Mouse (Mus musculus) embryonic facial prominence, embryonic 12.5 days (tissue): ENCODE measurements around the gene Rflna. TPM values are rescaled to one million over a fixed set of nuclear protein-coding genes. Genes with fewer than 3 reads are reported as not detected.

Experiments
- ATAC-seq: fragments of 200-750 bp; cut with Nextera tagmentation; 2 replicates; pipeline ENCODE4 v1.8.0; 2017; ENCODE audit not compliant: insufficient number of reproducible peaks, insufficient read depth, low FRiP score, low TSS enrichment
- H3K27ac ChIP-seq: fragments of 300-500 bp; sonication (generic); 2 replicates; pipeline ENCODE4 v1.5.1; 2016; ENCODE audit warnings: mild to moderate bottlenecking
- H3K27me3 ChIP-seq: fragments of 300-500 bp; sonication (generic); 2 replicates; pipeline ENCODE4 v1.6.1; 2016; ENCODE audit warnings: mild to moderate bottlenecking, moderate library complexity
- H3K36me3 ChIP-seq: fragments of 300-500 bp; sonication (generic); 2 replicates; pipeline ENCODE4 v1.6.1; 2016; ENCODE audit warnings: mild to moderate bottlenecking
- H3K4me1 ChIP-seq: fragments of 300-500 bp; sonication (generic); 2 replicates; pipeline ENCODE4 v1.6.1; 2016
- H3K4me2 ChIP-seq: fragments of 300-500 bp; sonication (generic); replicated peaks from 2 replicates; pipeline ENCODE4 v1.6.1; 2016; ENCODE audit warnings: mild to moderate bottlenecking, moderate library complexity
- H3K4me3 ChIP-seq: fragments of 300-500 bp; sonication (generic); 2 replicates; pipeline ENCODE4 v1.5.1; 2016; ENCODE audit warnings: mild to moderate bottlenecking
- H3K9ac ChIP-seq: fragments of 300-500 bp; sonication (generic); 2 replicates; pipeline ENCODE4 v1.6.1; 2016; ENCODE audit warnings: mild to moderate bottlenecking, moderate library complexity
- H3K9me3 ChIP-seq: fragments of 300-500 bp; sonication (generic); 2 replicates; pipeline ENCODE4 v1.6.1; 2016; ENCODE audit warnings: mild to moderate bottlenecking, moderate library complexity
- WGBS: fragments of 180-500 bp; shearing (Covaris S2); methylation state at CpG from one replicate; pipeline ENCODE4 v1.1.7; 2016; 5-methylcytosine and 5-hydroxymethylcytosine counted together
- polyA plus RNA-seq: library from polyadenylated mRNA; unstranded; fragments of >200 nt; fragmentation: Nextera tagmentation; extraction: Ambion mirVana; gene quantifications from 2 replicates; pipeline ENCODE4 v1.2.1, GENCODE M21; 2016

Gene Rflna
- polyA plus RNA-seq, 1 experiment from 2014 or later: 27.7 TPM

DNA sequence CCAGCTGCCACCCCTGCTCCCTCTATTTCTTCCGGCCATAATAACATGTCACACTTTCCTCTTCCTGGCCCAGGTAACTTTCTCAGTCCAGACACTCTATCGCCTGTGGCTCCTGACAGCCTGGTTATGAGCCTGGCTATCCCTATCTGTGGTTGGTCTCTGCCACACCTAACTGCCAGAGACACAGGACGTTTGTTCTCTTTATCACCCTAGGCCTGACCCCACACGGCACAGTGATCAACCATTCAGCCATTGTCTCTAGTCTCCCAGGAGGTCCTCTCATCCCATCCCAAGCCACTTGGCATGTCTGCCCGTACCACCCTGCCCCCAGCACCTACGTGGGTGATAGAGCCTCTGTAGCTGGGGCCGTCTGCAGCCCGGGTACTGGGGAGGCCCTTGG lies 33.5 kb downstream of the Rflna start:
- H3K9ac ChIP-seq: no peak overlapping the region
- H3K36me3 ChIP-seq: peaks cover 99% of the 10 kb centered on the region
- H3K4me3 ChIP-seq: no peak overlapping the region
- H3K27ac ChIP-seq: no peak overlapping the region
- ATAC-seq: no peak
- WGBS: 85% methylated on average over 8 of the region's 8 CpGs
- no peak overlapping the region for H3K4me2 ChIP-seq
- peaks cover 11% of the 10 kb centered on the region; the same call in 1 of the 2 replicates for H3K4me1 ChIP-seq
- H3K9me3 ChIP-seq: no peaks in the 10 kb centered on the region
- no peaks in the 10 kb centered on the region for H3K27me3 ChIP-seq

DNA sequence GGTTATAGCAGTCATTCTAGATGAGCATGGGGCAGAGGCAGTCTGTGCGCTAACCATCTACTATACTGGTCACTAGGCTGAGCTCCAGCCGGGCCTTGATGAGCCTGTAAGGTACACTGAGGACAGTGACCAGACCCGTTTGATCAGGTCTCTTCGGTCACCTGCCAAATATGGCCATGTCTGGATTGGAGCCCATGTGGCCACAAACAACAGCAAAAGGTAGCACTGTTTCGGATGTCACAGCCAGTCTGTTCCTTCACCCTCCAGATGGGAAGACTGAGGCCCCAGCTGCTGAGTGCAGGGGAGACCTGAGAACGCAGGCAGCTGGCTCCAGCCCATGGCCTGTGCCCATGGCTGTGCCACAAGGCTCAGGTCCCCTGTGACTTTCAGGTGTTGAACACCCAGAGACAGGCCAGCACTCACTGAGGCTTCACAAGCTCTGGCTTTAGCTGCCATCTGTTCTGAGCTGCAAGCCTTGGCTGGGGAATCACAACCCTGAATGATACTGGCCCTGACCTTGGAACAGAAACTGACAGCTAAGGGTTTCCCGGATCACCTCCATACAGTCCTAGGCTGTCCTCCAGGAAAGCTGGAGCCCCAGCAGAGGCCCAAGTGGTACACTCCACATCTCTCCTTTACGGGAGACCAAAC lies 36.5 kb downstream of the Rflna start:
- no peak overlapping the region for H3K9ac ChIP-seq
- H3K36me3 ChIP-seq: peaks cover 96% of the 10 kb centered on the region
- H3K27ac ChIP-seq: no peak overlapping the region
- H3K27me3 ChIP-seq: no peaks in the 10 kb centered on the region
- WGBS: 90% methylated on average over 8 of the region's 8 CpGs
- ATAC-seq: no peak
- H3K9me3 ChIP-seq: no peaks in the 10 kb centered on the region
- no peak overlapping the region for H3K4me3 ChIP-seq
- H3K4me1 ChIP-seq: peaks cover 11% of the 10 kb centered on the region; the same call in 1 of the 2 replicates
- no peak overlapping the region for H3K4me2 ChIP-seq

DNA sequence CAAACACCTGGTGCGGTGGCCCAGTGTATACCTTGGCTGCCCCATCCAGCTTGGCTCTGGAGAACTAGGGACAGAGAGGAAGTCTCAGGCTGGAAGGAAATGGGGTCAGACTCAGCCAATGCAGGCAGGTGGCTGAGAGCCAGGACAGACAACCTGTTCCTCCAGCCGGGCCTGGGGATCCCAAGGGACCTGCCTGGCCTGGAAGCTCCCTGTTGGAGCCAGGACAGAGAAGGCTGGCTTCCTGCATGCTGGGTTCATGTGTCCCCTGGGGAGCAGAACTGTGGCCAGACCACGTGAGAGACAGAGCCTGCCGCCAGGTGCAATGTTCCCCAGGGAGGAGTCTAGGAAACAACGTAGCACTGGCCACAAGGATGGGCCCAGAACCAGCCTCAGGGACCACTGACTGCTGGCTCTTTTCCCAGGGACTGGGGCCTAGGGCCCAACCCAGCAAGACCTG lies 37.1 kb downstream of the Rflna start:
- 76% methylated on average over 5 of the region's 5 CpGs for WGBS
- no peaks in the 10 kb centered on the region for H3K9me3 ChIP-seq
- no peak overlapping the region for H3K27ac ChIP-seq
- H3K27me3 ChIP-seq: no peaks in the 10 kb centered on the region
- ATAC-seq: no peak
- no peak overlapping the region for H3K4me2 ChIP-seq
- no peak overlapping the region for H3K9ac ChIP-seq
- H3K4me1 ChIP-seq: peaks cover 11% of the 10 kb centered on the region; the same call in 1 of the 2 replicates
- peaks cover 96% of the 10 kb centered on the region for H3K36me3 ChIP-seq
- H3K4me3 ChIP-seq: no peak overlapping the region

DNA sequence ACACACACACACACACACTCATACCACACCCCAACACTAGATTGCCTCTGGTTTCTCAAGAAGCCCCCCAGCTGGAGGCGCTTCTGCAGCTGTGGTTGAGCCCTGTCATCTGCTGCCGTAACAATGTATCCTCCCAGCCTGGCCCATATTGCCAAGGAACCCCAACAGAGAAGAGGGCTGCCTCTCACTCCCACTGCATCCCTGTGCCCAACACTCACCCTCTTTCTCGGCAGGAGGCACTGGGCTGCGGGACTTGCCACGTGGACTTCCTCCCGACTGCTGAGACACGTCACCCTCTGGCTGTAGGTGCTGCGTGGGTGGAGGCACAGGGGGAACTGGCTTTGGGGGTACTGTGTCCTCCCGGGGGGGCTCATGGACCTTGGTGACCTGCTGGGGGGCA lies 38.6 kb downstream of the Rflna start:
- no peak for ATAC-seq
- Histone ChIP-seq H3K4me3 (no peak overlapping the region), H3K27ac (no peak overlapping the region), H3K27me3 (no peaks in the 10 kb centered on the region), H3K4me2 (no peak overlapping the region), H3K9me3 (no peaks in the 10 kb centered on the region), H3K4me1 (peaks cover 25% of the 10 kb centered on the region), H3K36me3 (peaks cover 95% of the 10 kb centered on the region), H3K9ac (no peak overlapping the region)
- 87% methylated on average over 9 of the region's 9 CpGs for WGBS

- Histone ChIP-seq H3K4me1 (peaks cover 26% of the 10 kb centered on the region), H3K27ac (no peak overlapping the region), H3K4me3 (no peak overlapping the region), H3K36me3 (peaks cover 95% of the 10 kb centered on the region), H3K9ac (no peak overlapping the region), H3K27me3 (no peaks in the 10 kb centered on the region), H3K4me2 (no peak overlapping the region), H3K9me3 (no peaks in the 10 kb centered on the region)
- no peak for ATAC-seq
- 90% methylated on average over 6 of the region's 6 CpGs for WGBS
These were observed 40.4 kb downstream of the Rflna start for GRCm38 (mm10) chr5:125043448-125043847.

- Histone ChIP-seq H3K9me3 (no peaks in the 10 kb centered on the region), H3K27me3 (no peaks in the 10 kb centered on the region), H3K36me3 (peaks cover 95% of the 10 kb centered on the region), H3K4me3 (no peak overlapping the region), H3K4me1 (peaks cover 22% of the 10 kb centered on the region), H3K27ac (peak overlapping the region; percentile 18; the same call in 1 of the 2 replicates), H3K4me2 (no peak overlapping the region), H3K9ac (no peak overlapping the region)
- 52% methylated on average over 5 of the region's 5 CpGs for WGBS
- ATAC-seq: no peak
These were observed 42.2 kb downstream of the Rflna start for GRCm38 (mm10) chr5:125045202-125045601.

DNA sequence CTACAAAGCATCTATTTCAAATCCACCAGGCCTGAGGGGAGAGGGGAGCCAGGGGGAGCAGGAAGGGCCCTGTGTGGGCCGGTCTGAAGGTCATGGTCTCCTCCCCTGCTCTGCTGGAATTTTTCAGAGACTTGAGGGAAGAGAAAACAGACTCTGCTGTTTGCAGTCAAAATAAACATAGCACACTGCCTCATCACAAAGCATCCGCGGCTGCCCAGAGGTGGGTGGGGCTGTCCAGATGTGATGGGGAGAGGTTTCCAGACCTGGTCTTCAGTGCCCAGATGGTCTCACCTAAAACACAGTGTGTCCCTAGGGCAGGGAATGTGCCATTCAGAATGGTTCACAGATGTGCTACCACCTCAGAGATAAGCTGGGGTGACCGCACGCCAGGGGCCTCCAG lies 43.4 kb downstream of the Rflna start:
- Histone ChIP-seq H3K36me3 (peaks cover 96% of the 10 kb centered on the region), H3K9me3 (no peaks in the 10 kb centered on the region), H3K9ac (no peak overlapping the region), H3K4me3 (no peak overlapping the region), H3K4me2 (no peak overlapping the region), H3K4me1 (peaks cover 15% of the 10 kb centered on the region; the same call in 1 of the 2 replicates), H3K27ac (0 out of 2 replicates have a peak overlapping the region, but pooled peaks have one; percentile 37), H3K27me3 (no peaks in the 10 kb centered on the region)
- ATAC-seq: no peak
- 64% methylated on average over 5 of the region's 5 CpGs for WGBS

- 99% methylated on average over 4 of the region's 4 CpGs for WGBS
- Histone ChIP-seq H3K4me3 (no peak overlapping the region), H3K27ac (no peak overlapping the region), H3K36me3 (peaks cover 93% of the 10 kb centered on the region), H3K9ac (no peak overlapping the region), H3K27me3 (no peaks in the 10 kb centered on the region), H3K9me3 (no peaks in the 10 kb centered on the region), H3K4me2 (no peak overlapping the region), H3K4me1 (peaks cover 19% of the 10 kb centered on the region; the same call in 1 of the 2 replicates)
- ATAC-seq: no peak
These were observed 46.5 kb downstream of the Rflna start for GRCm38 (mm10) chr5:125049481-125049880.

DNA sequence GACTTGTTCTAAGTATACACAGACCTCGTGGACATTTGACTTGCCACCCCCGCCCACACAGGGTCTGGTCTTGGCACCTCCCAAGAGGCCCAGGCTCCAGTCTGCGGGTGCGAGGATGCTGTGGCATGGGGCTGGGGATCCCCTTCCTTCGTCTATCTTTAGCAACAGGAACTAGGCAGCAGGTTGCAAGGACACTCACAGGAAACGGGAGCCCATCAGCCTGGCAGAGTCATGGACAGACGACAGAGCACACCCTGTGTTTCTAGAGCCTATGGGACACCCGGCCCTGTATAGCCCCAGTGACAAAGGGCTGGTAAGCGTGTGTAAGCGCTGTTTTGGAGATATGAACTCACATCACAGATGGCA lies 49.2 kb downstream of the Rflna start:
- Histone ChIP-seq H3K4me1 (peaks cover 26% of the 10 kb centered on the region), H3K27me3 (no peaks in the 10 kb centered on the region), H3K36me3 (peaks cover 80% of the 10 kb centered on the region), H3K4me2 (no peak overlapping the region), H3K9me3 (no peaks in the 10 kb centered on the region), H3K4me3 (no peak overlapping the region), H3K27ac (peak overlapping the region; percentile 3; the same call in 1 of the 2 replicates), H3K9ac (no peak overlapping the region)
- 81% methylated on average over 10 of the region's 10 CpGs for WGBS
- ATAC-seq: no peak

GRCm38 (mm10) chr5:125052603-125053488 lies 49.8 kb downstream of the Rflna start:
- Histone ChIP-seq H3K27ac (peak overlapping the region; percentile 3; the same call in 1 of the 2 replicates), H3K27me3 (no peaks in the 10 kb centered on the region), H3K4me1 (peaks cover 32% of the 10 kb centered on the region), H3K36me3 (peaks cover 77% of the 10 kb centered on the region), H3K9me3 (no peaks in the 10 kb centered on the region), H3K9ac (0 out of 2 replicates have a peak overlapping the region, but pooled peaks have one; percentile 10), H3K4me2 (no peak overlapping the region), H3K4me3 (no peak overlapping the region)
- ATAC-seq: no peak
- 67% methylated on average over 23 of the region's 23 CpGs for WGBS

DNA sequence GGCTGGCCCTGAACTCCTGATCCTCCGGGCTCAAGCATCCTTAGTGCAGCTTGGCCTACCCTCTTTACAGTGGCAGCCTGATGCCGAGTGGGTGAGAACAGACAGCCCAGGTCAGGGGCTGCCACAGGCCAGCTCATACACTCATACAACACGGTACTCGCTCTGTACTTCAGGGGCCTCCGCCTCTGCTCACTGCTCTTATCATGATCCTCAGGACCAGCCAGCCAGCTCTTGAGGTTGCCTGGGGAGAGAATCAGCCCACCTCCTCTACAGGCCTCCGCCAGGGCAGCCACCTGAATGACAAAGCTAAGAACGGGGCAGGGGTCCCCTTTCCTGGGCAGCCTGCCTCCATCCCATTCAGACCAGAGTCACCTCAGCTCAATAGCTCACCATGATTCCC lies 50.6 kb downstream of the Rflna start:
- Histone ChIP-seq H3K27me3 (no peaks in the 10 kb centered on the region), H3K4me2 (no peak overlapping the region), H3K9me3 (no peaks in the 10 kb centered on the region), H3K36me3 (peaks cover 69% of the 10 kb centered on the region), H3K27ac (no peak overlapping the region), H3K4me1 (peaks cover 40% of the 10 kb centered on the region), H3K9ac (no peak overlapping the region), H3K4me3 (no peak overlapping the region)
- no peak for ATAC-seq
- WGBS: 83% methylated on average over 7 of the region's 7 CpGs
